Mouse (Mus musculus) forebrain, embryonic 14.5 days (tissue): ENCODE measurements at regions not wholly inside any gene's neighbourhood (a gene's known extent, or its start where the extent isn't known, plus 50 kb on each side); places are given as distances from the start of the nearest gene placed in this dataset.

Source experiments
- ATAC-seq: fragments of 200-750 bp; cut with Nextera tagmentation; 2 replicates; pipeline ENCODE4 v1.8.0; 2017; ENCODE audit warnings: mild to moderate bottlenecking, moderate library complexity
- DNase-seq: peaks from one replicate; pipeline ENCODE4 v3.0.0-alpha.2; 2015; ENCODE audit warnings: low spot score
- H3K27ac ChIP-seq: fragments of 300-500 bp; sonication (generic); 2 replicates; pipeline ENCODE4 v1.5.1; 2014; ENCODE audit warnings: low read depth, mild to moderate bottlenecking, control low read depth, low read length, moderate library complexity
- H3K27me3 ChIP-seq: fragments of 300-500 bp; sonication (generic); replicated peaks from 2 replicates; pipeline ENCODE4 v1.6.1; 2014; ENCODE audit warnings: low read length, control low read depth, mixed read lengths; ENCODE audit not compliant: control insufficient read depth, insufficient read depth
- H3K36me3 ChIP-seq: fragments of 300-500 bp; sonication (generic); 2 replicates; pipeline ENCODE4 v1.6.1; 2014; ENCODE audit warnings: low read length, control low read depth; ENCODE audit not compliant: control insufficient read depth, insufficient read depth
- H3K4me1 ChIP-seq: fragments of 300-500 bp; sonication (generic); 2 replicates; pipeline ENCODE4 v1.6.1; 2014; ENCODE audit warnings: antibody characterized with exemption, low read length, control low read depth; ENCODE audit not compliant: control insufficient read depth, insufficient read depth
- H3K4me2 ChIP-seq: fragments of 300-500 bp; sonication (generic); 2 replicates; pipeline ENCODE4 v1.6.1; 2014; ENCODE audit warnings: mild to moderate bottlenecking, control low read depth, low read length
- H3K4me3 ChIP-seq: fragments of 300-500 bp; sonication (generic); 2 replicates; pipeline ENCODE4 v1.5.1; 2014; ENCODE audit warnings: low read depth, low read length, control low read depth
- H3K9ac ChIP-seq: fragments of 300-500 bp; sonication (generic); 2 replicates; pipeline ENCODE4 v1.6.1; 2014; ENCODE audit warnings: mild to moderate bottlenecking, low read length, control low read depth, moderate library complexity
- H3K9me3 ChIP-seq: fragments of 300-500 bp; sonication (generic); replicated peaks from 2 replicates; pipeline ENCODE4 v1.6.1; 2016; ENCODE audit warnings: low read length, control low read depth, mixed read lengths; ENCODE audit not compliant: control insufficient read depth
- WGBS: fragments of 180-500 bp; shearing (Covaris S2); extraction: QIAGEN DNeasy Blood & Tissue Kit; methylation state at CpG from one replicate; pipeline ENCODE4 v1.1.7; 2014; 5-methylcytosine and 5-hydroxymethylcytosine counted together

- Histone ChIP-seq H3K4me3 (no peak overlapping the region), H3K9ac (no peak overlapping the region), H3K9me3 (no peaks in the 10 kb centered on the region), H3K36me3 (no peaks in the 10 kb centered on the region), H3K4me2 (no peak overlapping the region), H3K27me3 (no peaks in the 10 kb centered on the region), H3K27ac (no peak overlapping the region), H3K4me1 (no peaks in the 10 kb centered on the region)
- 69% methylated on average over 1 of the region's 1 CpGs for WGBS
- DNase-seq (no peak), ATAC-seq (no peak)
Measured at GRCm38 (mm10) chr4:105394366-105394765, 237.2 kb downstream of the Plpp3 start.

- no peaks in the 10 kb centered on the region for H3K4me1 ChIP-seq
- H3K36me3 ChIP-seq, result no peaks in the 10 kb centered on the region
- no peak for ATAC-seq
- no peak overlapping the region for H3K27ac ChIP-seq
- H3K9ac ChIP-seq, result no peak overlapping the region
- 86% methylated on average over 2 of the region's 2 CpGs for whole genome bisulfite sequencing
- DNase-seq, result no peak
- H3K9me3 ChIP-seq, result no peaks in the 10 kb centered on the region
- no peak overlapping the region for H3K4me2 ChIP-seq
- no peaks in the 10 kb centered on the region for H3K27me3 ChIP-seq
- H3K4me3 ChIP-seq, result no peak overlapping the region
Measured at GRCm38 (mm10) chr4:105397451-105397850, 240.3 kb downstream of the Plpp3 start.

GRCm38 (mm10) chr4:105402021-105402420, 244.9 kb downstream of the Plpp3 start:
- WGBS, result 86% methylated on average over 3 of the region's 3 CpGs
- H3K9me3 ChIP-seq, result no peaks in the 10 kb centered on the region
- H3K27ac ChIP-seq, result no peak overlapping the region
- ATAC-seq, result no peak
- H3K27me3 ChIP-seq, result no peaks in the 10 kb centered on the region
- DNase-seq, result no peak
- H3K9ac ChIP-seq, result no peak overlapping the region
- H3K4me3 ChIP-seq, result no peak overlapping the region
- no peaks in the 10 kb centered on the region for H3K36me3 ChIP-seq
- no peak overlapping the region for H3K4me2 ChIP-seq
- no peaks in the 10 kb centered on the region for H3K4me1 ChIP-seq

- no peak overlapping the region for H3K9ac ChIP-seq
- no peaks in the 10 kb centered on the region for H3K9me3 ChIP-seq
- DNase-seq, result no peak
- H3K4me2 ChIP-seq, result no peak overlapping the region
- no peak for ATAC-seq
- WGBS, result 52% methylated on average over 3 of the region's 3 CpGs
- no peaks in the 10 kb centered on the region for H3K4me1 ChIP-seq
- no peak overlapping the region for H3K4me3 ChIP-seq
- no peaks in the 10 kb centered on the region for H3K27me3 ChIP-seq
- H3K36me3 ChIP-seq, result no peaks in the 10 kb centered on the region
- H3K27ac ChIP-seq, result no peak overlapping the region
Measured at GRCm38 (mm10) chr4:105403169-105403568, 246.0 kb downstream of the Plpp3 start.

- no peak overlapping the region for H3K4me2 ChIP-seq
- no peaks in the 10 kb centered on the region for H3K27me3 ChIP-seq
- ATAC-seq (no peak), DNase-seq (no peak)
- no peaks in the 10 kb centered on the region for H3K36me3 ChIP-seq
- WGBS, result 94% methylated on average over 6 of the region's 6 CpGs
- no peak overlapping the region for H3K27ac ChIP-seq
- H3K4me3 ChIP-seq, result no peak overlapping the region
- H3K9me3 ChIP-seq, result no peaks in the 10 kb centered on the region
- H3K9ac ChIP-seq, result no peak overlapping the region
- H3K4me1 ChIP-seq, result no peaks in the 10 kb centered on the region
Measured at GRCm38 (mm10) chr4:105403686-105404085, 246.5 kb downstream of the Plpp3 start.

GRCm38 (mm10) chr4:105405728-105406127, 248.6 kb downstream of the Plpp3 start:
- 90% methylated on average over 5 of the region's 5 CpGs for WGBS

GRCm38 (mm10) chr4:105406786-105407464, 249.8 kb downstream of the Plpp3 start:
- H3K27me3 ChIP-seq, result no peaks in the 10 kb centered on the region
- no peaks in the 10 kb centered on the region for H3K4me1 ChIP-seq
- no peaks in the 10 kb centered on the region for H3K9me3 ChIP-seq
- ATAC-seq (no peak), DNase-seq (no peak)
- no peaks in the 10 kb centered on the region for H3K36me3 ChIP-seq
- H3K4me3 ChIP-seq, result no peak overlapping the region
- no peak overlapping the region for H3K27ac ChIP-seq
- WGBS, result 69% methylated on average over 14 of the region's 14 CpGs
- H3K9ac ChIP-seq, result no peak overlapping the region
- no peak overlapping the region for H3K4me2 ChIP-seq

More at GRCm38 (mm10) chr4:105405728-105406127, 248.6 kb downstream of the Plpp3 start:
- no peaks in the 10 kb centered on the region for H3K27me3 ChIP-seq
- H3K36me3 ChIP-seq, result no peaks in the 10 kb centered on the region
- no peaks in the 10 kb centered on the region for H3K9me3 ChIP-seq
- H3K4me1 ChIP-seq, result no peaks in the 10 kb centered on the region
- ATAC-seq (no peak), DNase-seq (no peak)
- no peak overlapping the region for H3K9ac ChIP-seq
- no peak overlapping the region for H3K4me3 ChIP-seq
- H3K4me2 ChIP-seq, result no peak overlapping the region
- no peak overlapping the region for H3K27ac ChIP-seq

- no peaks in the 10 kb centered on the region for H3K27me3 ChIP-seq
- no peaks in the 10 kb centered on the region for H3K9me3 ChIP-seq
- no peaks in the 10 kb centered on the region for H3K4me1 ChIP-seq
- H3K4me2 ChIP-seq, result no peak overlapping the region
- no peak overlapping the region for H3K9ac ChIP-seq
- H3K36me3 ChIP-seq, result no peaks in the 10 kb centered on the region
- ATAC-seq, result no peak
- H3K4me3 ChIP-seq, result no peak overlapping the region
- WGBS, result 85% methylated on average over 9 of the region's 9 CpGs
- DNase-seq, result no peak
- H3K27ac ChIP-seq, result no peak overlapping the region
Measured at GRCm38 (mm10) chr4:105408896-105409295, 251.7 kb downstream of the Plpp3 start.

- no peaks in the 10 kb centered on the region for H3K27me3 ChIP-seq
- H3K4me3 ChIP-seq, result no peak overlapping the region
- H3K36me3 ChIP-seq, result no peaks in the 10 kb centered on the region
- 97% methylated on average over 3 of the region's 3 CpGs for WGBS
- peaks cover 6% of the 10 kb centered on the region for H3K9me3 ChIP-seq
- H3K9ac ChIP-seq, result no peak overlapping the region
- DNase-seq, result no peak
- ATAC-seq, result no peak
- no peak overlapping the region for H3K27ac ChIP-seq
- no peak overlapping the region for H3K4me2 ChIP-seq
- H3K4me1 ChIP-seq, result no peaks in the 10 kb centered on the region
Measured at GRCm38 (mm10) chr4:105417166-105417565, 260.0 kb downstream of the Plpp3 start.
